Mouse (Mus musculus): Measurements from ENCODE around the gene Nxt1.

Gene Nxt1

DNA sequence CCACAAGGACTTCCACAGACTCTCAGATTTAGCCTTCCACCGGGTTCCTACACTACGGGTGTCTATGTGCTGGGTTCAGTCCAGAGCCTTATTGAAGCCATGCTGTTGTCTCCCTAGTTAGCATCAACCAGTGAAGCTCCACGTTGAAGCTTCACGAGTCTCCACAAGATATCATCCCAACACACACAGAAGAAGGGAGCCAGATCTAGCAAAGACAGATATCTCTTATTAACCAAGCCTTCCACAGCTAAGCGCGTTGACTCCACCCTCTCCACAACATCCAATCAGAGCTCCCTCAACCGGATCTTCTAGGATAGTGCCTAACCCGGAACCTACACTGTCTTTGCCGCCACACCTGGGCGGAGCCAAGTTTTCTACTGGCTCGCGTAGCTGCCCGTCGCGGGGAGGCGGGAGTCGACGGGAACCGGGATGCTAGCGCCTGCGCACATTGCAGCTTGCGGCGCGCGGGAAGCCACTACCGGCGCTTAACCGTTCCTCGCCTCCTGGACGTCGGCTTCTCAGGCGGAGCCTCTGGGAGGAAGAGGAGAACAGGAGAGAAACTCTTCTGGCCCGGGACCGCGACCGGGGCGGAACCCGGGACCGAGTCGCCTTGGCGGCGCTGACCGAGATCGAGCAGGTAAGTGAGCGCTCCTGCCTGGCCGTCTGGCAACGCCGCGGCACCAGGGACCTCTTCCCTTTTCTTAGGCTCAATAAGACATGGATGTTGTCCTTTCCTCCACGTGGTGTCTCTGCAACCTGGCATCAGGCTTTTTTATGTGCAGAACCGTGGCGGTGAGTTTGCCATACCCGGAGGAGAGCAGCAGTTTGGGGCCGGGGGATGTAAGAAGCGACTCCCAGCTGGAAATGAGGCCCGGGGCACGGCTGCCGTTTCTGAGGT, at the start of gene Nxt1:
TSS of gene Nxt1 (plus strand) at position 403 of the 898 bp plus-strand sequence.
- DNase-seq (ENCODE audit: low spot score): peak; percentile 98

GRCm38 (mm10) chr2:148623067-148623466, 49.3 kb upstream of the Nxt1 start:
- DNase-seq (ENCODE audit: low spot score): no peak

GRCm38 (mm10) chr2:148624484-148624883, 47.9 kb upstream of the Nxt1 start:
- DNase-seq (ENCODE audit: low spot score): no peak

- no peak for DNase-seq (ENCODE audit: low spot score)
Measured at GRCm38 (mm10) chr2:148627011-148627471, 45.4 kb upstream of the Nxt1 start.

- DNase-seq (ENCODE audit: low spot score): no peak
Measured at GRCm38 (mm10) chr2:148631011-148631410, 41.4 kb upstream of the Nxt1 start.

- DNase-seq (ENCODE audit: low spot score): no peak
Measured at GRCm38 (mm10) chr2:148631602-148632001, 40.8 kb upstream of the Nxt1 start.

GRCm38 (mm10) chr2:148634466-148634865, 37.9 kb upstream of the Nxt1 start:
- no peak for DNase-seq (ENCODE audit: low spot score)

GRCm38 (mm10) chr2:148642610-148643370, 29.6 kb upstream of the Nxt1 start:
- no peak for DNase-seq (ENCODE audit: low spot score)

DNA sequence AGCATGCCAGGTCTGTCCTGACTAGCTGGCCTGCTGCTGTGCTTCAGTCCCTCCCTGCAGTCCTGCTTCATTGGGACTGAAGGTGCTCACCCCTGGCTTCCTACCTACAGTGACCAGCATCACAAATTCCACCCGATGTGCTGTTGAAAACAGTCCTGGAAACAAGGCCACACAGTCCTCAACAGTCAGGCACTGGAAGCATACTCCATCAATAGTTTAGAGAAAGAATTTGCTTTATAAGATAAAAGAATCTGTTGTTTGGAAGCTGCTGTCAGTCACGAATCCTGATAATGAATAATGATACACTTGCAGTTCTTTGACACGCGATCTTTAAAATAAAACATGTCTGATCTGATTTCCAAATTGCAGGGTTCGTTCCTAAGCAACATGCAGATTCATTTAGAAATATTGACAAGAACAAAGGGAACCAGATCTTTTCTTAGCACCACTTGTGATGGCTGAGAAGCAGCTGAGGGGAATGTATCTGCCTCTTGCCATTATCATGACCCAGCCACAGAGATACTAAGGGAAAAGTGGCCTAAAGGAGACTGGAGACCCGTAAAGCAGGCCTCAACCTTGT, 27.9 kb upstream of the Nxt1 start:
- no peak for DNase-seq (ENCODE audit: low spot score)

GRCm38 (mm10) chr2:148650587-148651357, 21.6 kb upstream of the Nxt1 start:
- DNase-seq (ENCODE audit: low spot score): no peak

DNA sequence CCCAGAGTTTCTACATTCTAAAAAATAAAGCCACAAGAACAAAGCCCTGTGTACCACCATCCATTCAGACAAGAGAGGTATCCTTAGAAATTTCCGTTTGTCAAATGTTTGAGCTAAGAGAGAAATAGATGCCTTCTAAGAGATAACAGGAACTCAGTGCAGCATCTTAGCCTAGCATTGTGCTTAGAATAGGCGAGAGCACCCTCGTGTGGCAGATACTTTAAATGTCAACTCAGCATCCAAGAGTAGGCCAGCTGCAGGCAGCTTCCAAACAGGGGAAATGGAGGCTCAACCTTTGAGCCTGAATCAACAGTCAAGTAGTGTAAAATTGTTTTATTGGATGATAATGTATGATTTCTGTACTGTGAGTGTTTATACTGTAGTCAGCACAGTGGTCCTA, 17.4 kb upstream of the Nxt1 start:
- DNase-seq (ENCODE audit: low spot score): no peak

DNA sequence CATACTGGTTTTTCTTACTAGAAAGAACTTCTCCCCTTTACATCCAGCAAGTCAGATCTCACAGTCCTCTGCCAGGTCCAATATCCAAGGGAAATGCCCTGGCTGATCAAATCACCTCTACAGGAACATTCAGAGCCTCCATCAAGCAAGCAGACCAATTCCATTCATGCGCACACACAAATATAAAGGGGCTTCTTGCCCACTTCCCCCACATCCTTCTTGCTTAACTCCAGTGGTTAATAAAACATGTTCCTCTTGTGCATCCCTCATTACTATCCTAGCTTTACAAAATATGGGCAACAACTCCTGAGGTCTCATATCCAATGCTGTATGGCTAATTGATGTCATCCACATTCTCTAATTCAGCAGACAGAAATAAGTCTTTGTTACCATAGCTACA, 8.9 kb upstream of the Nxt1 start:
- DNase-seq (ENCODE audit: low spot score): no peak

DNA sequence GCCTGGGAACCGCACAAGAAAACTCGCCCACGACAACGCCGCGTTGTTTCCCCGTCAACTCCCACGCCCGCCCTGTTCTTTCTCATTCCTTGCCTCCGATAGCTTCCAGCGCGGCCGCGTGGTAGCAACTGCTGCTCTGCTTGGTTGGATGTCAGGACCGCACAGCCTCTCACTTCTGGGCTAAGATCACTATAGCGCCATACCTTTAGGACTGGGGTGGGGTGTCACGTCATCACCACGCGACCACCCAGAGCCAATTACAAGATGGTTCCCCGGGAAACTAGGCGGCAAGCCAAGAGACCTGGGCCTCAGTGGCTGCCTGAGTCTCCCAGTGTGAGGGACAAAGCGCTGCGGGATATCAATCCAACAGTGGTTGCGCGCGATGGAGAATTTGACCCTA, 5.4 kb downstream of the Nxt1 start:
- peak; percentile 87 for DNase-seq (ENCODE audit: low spot score)

DNA sequence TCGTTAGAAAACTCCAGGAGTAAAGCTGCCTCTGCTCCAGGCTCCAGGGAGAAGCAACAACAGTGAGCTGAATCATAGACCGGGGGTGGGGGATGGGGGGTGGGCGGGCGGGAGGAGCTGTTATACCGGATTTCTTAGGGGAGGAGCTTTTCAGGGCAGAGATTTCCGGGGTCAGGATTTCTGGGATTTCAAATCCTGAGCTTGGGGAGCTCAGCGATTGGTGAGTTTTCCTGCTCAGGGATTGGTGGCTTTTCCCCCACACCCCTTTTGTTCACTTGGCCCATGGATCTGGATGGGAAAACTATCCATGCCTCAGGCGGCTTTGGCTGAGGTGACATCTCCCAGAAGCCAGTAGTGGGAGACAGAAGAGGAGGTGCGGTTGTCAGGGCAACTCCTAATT, 6.9 kb downstream of the Nxt1 start:
- peak; percentile 73 for DNase-seq (ENCODE audit: low spot score)

DNA sequence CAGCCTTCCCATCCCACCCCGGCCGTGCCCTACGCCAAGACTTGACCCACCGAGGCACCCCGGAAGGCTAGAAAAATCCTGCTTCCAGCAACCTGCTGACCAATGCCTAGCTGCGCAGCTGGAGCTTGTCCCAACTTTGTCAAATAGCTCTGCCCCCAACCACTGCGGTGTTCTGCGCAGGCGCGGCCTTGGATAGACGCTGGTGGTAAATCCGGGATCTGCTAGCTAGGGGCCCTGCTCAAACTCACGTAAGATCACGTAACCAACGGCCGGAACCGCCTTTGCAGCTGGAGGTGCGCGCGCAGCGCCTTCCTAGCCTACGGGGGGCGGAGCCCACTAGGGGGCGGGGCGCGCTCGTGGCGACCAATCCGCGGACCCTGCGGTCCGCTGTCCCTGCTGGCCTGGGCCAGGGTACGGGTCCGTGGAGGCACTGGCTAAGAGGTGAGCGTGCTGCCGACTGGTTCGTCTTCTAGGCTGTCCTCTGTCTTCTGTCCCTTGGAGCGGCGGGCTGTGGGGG, 8.4 kb downstream of the Nxt1 start, which contains the start of gene Gzf1:
TSS of gene Gzf1 (plus strand) at position 249 of the 517 bp plus-strand sequence.
- DNase-seq (ENCODE audit: low spot score): peak; percentile 98

- DNase-seq (ENCODE audit: low spot score): peak; percentile 71
Measured at GRCm38 (mm10) chr2:148681461-148681891, 9.1 kb downstream of the Nxt1 start.

GRCm38 (mm10) chr2:148683031-148683430, 10.6 kb downstream of the Nxt1 start:
- DNase-seq (ENCODE audit: low spot score): no peak

GRCm38 (mm10) chr2:148684972-148685371, 12.6 kb downstream of the Nxt1 start:
- no peak for DNase-seq (ENCODE audit: low spot score)

GRCm38 (mm10) chr2:148685709-148686108, 13.3 kb downstream of the Nxt1 start:
- DNase-seq (ENCODE audit: low spot score): no peak

DNA sequence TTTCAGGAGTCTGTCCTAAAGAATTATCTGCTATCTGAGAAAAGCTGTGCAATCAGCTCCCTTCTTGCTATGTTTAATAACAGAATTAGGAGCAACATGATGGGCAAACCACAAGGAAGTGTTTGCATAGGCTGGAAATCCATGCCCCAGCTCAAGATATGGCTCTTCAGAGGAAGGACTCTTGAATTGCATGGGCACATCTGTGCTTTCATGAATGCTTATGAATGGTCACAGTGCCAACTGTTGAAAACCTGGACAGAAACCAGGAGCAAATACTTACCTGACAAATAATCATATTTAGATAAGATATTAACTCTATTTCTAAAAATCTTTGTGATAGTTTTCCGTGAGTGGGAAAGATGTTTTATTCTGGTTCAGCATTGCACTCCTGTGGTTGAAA, 14.5 kb downstream of the Nxt1 start:
- no peak for DNase-seq (ENCODE audit: low spot score)

- DNase-seq (ENCODE audit: low spot score): no peak
Measured at GRCm38 (mm10) chr2:148687971-148688370, 15.6 kb downstream of the Nxt1 start.

All from testis, postnatal 14 days (tissue).